Mouse (Mus musculus) frontal cortex, adult 2 months (tissue): ENCODE measurements around the gene Kdelr2. TPM values are rescaled to one million over a fixed set of nuclear protein-coding genes. Genes with fewer than 3 reads are reported as not detected.

ENCODE experiments used
- DNase-seq, 2 experiments: peaks; one replicate each; pipeline ENCODE4 v3.0.0; 2022; ENCODE audit warnings: low spot score in 1 of 2; ENCODE audit errors: extremely low spot score in 1 of 2
- polyA plus RNA-seq: library from polyadenylated mRNA; depleted of rRNA; stranded (reverse); fragments of >200 nt; gene quantifications from 2 replicates; pipeline ENCODE4 v1.2.3, GENCODE M21; 2012; rRNA removed

Kdelr2 gene
- polyA plus RNA-seq, 1 experiment: 28.1 TPM

DNA sequence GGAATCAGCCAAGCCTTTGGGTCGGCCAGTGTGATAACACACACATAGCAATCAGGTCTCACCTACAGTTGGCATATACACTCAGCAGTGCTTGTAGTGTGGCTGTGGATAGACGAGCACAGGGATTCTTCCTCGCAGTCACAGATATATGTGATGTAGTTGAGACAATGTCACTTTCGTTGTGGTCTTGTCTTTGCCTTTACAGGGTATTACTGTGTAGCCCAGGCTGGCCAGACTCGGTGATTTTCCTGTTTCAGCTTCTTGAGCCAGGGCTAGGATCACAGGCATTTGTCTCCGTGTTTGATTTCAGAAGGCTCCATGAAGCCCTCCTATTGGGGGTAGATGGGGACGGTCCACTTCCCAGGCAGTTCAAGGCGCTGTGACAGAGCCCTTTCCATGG is 66.0 kb downstream of the Kdelr2 start:
- DNase-seq: no peak

- peak in 1 of 2 experiments; percentile 66 for DNase-seq
These were observed 67.0 kb downstream of the Kdelr2 start for GRCm38 (mm10) chr5:143470421-143471164.

DNA sequence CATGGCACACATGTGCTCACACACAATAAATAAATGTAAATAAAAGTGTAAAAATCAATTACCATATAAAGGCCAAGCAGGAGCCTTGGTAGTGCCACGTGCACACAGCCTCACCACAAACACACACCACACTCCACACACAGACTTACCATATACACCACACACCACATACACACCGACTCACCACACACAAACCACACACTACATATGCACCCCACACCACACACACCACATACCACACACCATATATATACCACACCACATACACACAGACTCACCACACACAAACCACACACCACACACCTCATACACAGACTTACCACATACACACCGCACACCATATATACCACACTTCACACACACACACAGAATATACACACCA is 67.5 kb downstream of the Kdelr2 start:
- DNase-seq: no peak

Other genes with a start within 250 kb of the Kdelr2 start
- 10.9 and 13.3 TPM in 2 replicates for gene Rbak, start 223.1 kb upstream of the Kdelr2 start, polyA plus RNA-seq
- not detected in 2 replicates for gene Spdye4b, start 222.8 kb upstream of the Kdelr2 start, polyA plus RNA-seq
- not detected in 2 replicates for gene Spdye4a, start 176.9 kb upstream of the Kdelr2 start, polyA plus RNA-seq
- gene Zfp12, start 168.7 kb upstream of the Kdelr2 start, polyA plus RNA-seq: 20.2 and 22.5 TPM in 2 replicates
- 14.9 and 15.7 TPM in 2 replicates for gene Zfp316, start 133.8 kb upstream of the Kdelr2 start, polyA plus RNA-seq
- 8.8 TPM in 2 replicates for gene Zfp853, start 110.2 kb upstream of the Kdelr2 start, polyA plus RNA-seq
- gene E130309D02Rik, start 88.5 kb upstream of the Kdelr2 start, polyA plus RNA-seq: 16.9 and 17.0 TPM in 2 replicates
- gene Zdhhc4, start 74.6 kb upstream of the Kdelr2 start, polyA plus RNA-seq: 68.2 and 75.4 TPM in 2 replicates
- gene Grid2ip, start 46.5 kb upstream of the Kdelr2 start, polyA plus RNA-seq: 6.2 and 7.5 TPM in 2 replicates
- gene Daglb, start 60.7 kb downstream of the Kdelr2 start, polyA plus RNA-seq: 24.8 and 25.0 TPM in 2 replicates
- gene Rac1, start 124.2 kb downstream of the Kdelr2 start, polyA plus RNA-seq: 490 and 503 TPM in 2 replicates
- gene Cyth3, start 218.6 kb downstream of the Kdelr2 start, polyA plus RNA-seq: 28.5 and 29.1 TPM in 2 replicates